Mouse (Mus musculus) heart, adult 8-10 months (tissue): ENCODE measurements at regions not wholly inside any gene's neighbourhood (a gene's known extent, or its start where the extent isn't known, plus 50 kb on each side); places are given as distances from the start of the nearest gene placed in this dataset.
A peak's percentile ranks its signal among the peaks of the same experiment; 100 is the strongest.

ENCODE experiments used
- DNase-seq: peaks from one replicate; pipeline ENCODE4 v3.0.0; 2022; ENCODE audit warnings: low spot score

DNA sequence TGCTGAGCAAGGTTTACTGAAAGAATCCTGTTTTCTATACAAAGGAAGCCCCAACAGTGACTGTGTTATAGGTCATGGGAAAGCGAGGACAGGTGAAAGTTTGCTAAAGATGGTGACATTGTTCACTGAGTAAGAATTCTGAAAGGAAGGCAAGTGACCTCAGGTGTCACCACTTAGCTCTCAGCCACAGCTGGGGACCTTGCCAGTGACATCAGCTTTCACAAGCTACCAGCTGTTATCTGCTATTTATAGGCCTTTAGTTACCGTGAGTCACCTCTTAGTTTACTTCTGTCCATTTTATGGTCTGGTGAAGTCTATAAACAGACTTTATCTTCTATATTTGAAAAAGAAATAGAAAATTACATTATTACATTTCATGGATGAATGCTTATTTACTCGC, 65.4 kb upstream of the Mtpn start:
- peak; percentile 3 for DNase-seq

DNA sequence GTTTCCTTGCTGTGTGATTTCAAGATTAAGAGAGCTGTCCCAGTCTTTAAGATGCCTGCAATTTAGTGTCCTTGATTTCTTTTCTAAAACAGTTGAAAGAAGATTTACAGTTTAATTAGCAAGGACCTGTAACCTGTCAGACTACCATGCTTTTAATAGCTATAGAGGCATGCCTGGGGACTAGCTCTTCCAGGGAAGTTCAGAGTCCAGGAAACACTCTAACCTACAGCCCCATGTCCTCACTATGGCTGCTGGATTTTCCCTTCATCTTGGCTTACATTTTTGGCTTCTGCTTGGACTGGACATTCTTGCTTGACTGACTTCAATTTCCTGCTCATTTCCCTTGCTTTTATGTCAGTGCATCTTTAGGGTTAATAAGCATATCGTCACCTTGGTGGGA, 61.7 kb upstream of the Mtpn start:
- no peak for DNase-seq

DNA sequence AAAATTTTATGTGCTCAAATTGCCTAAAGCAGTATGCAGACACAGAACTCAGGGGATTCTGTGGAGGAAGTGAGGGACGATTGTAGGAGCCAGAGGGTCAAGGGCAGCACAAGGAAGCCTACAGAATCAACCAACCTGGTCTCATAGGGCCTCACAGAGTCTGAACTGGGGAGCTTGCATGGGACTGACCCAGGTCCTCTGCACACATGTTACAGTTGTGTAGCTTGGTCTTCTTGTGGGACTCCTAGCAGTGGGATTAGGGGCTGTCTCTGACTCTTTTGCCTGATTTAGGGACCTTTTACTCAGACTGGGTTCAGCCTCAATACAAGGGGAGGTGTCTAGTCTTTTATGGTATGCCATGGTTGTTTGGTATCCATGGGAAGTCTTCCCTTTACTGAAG, 60.2 kb upstream of the Mtpn start:
- no peak for DNase-seq

DNA sequence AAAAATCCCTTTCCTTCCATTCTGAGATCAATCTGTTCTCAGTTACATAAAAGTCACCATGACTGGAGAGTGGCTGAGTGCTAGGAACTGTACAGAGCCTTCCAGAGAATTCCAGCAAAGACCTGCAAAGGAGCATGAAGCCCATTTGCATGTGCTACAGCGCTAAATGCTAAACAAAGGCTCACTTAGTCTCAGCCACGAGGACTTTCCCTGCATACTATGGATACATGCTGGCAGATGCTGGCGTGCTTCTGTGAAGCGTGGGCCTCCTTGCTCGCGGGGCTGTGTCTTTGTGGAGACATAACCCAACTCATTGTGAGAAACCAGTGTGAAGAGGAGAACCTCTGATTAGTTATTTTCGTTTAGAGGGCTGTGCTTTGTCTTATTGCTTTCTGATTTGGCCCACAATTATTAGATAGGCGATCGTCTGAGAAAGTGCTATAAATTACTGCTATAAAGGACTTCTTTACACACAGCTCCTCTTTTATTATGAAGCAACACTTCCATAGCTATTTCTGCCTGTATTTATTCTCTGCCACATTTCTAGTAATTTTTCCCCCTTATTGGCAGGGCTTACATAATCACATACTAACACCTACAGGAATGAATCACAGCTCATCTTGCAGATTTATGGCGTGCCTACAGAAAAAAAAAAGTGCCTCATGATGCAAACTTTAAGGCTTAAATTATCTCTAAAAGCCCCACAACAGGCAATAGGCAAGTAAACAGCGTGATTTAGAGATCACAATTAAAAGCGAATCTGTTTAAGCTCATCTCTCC, 58.9 kb upstream of the Mtpn start:
- DNase-seq, result no peak

DNA sequence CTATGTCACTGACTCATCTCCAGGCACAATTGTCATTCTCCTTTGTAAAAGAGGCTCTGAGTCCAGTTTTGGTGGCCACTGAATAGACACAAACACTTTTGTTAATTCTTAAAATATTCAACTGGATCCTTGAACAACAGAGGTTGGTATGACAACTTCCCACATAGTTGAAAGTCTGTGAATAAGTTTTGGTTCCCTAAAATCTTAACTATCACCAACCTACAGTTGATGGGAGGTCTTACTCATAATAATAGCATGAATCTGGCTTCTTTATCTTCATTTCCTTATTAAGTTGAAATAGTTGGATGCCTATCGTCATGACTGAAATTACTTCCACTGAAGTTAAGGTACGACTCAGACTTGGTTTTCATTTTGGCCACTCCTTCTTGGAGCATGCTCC, 55.3 kb upstream of the Mtpn start:
- no peak for DNase-seq

DNA sequence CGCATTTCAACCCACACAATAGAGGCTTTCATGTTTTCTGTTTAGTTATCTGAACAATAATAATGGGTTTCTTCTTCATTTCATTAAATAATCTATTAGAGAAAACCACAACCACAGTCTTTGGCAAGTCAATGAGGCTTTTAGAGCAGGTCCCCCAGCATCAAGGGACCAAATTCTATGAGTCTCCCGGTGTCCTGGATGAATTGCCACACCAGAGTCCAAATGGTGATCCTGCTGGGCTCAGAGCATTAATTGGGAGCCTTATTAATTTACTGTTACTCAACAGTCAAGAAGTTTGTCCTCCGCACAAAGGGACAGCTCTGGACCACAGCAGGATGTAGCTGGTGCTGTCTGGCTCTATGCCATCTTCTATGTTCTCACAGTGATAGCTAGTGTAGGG, 52.5 kb upstream of the Mtpn start:
- DNase-seq, result no peak
